Mouse (Mus musculus) kidney, adult 8-10 months (tissue): ENCODE measurements at regions not wholly inside any gene's neighbourhood (a gene's known extent, or its start where the extent isn't known, plus 50 kb on each side); places are given as distances from the start of the nearest gene placed in this dataset.

Experiments used
- DNase-seq, 2 experiments: peaks; one replicate each; pipeline ENCODE4 v3.0.0; 2022

DNA sequence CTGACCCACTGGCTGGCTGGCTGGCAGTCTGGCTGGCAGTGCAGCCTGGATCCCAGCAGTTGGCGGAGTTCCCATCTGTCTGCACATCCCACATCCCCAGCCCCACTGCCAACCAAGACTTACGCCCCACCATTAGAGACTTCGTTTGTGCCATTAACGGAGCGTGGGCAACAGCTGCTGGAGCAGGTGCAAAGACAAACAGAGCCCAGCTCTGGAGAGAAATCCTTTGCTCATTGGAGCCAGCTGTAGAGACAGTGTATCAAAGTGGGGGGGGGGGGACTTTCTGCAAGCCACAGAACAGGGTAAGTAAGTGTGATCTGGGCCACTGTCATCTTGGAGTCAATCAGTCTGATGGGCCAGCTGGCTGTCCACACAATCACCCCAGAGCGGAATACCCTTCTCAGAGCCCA is 52.3 kb downstream of the Rplp1 start:
- DNase-seq: no peak

DNA sequence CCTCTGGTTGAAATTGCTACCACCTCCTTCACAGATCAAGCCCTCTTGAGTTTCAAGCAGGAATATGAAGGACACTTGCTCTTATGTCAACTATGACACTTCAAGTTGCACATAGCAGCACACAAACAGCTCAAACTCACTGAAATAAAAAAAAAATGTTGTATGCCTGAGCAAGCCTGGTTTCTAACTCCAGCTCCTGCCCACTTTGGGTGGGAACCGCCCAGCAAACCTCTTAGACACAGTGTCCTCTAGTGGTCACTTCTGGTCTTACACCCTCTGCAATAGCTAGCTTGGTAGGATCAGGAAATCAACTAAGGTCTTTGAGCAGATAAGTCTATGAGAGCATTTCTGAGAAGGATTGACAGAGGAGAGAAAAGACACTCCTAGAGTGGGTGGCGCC is 54.2 kb downstream of the Rplp1 start:
- peak; percentile 32 to 67 for DNase-seq

DNA sequence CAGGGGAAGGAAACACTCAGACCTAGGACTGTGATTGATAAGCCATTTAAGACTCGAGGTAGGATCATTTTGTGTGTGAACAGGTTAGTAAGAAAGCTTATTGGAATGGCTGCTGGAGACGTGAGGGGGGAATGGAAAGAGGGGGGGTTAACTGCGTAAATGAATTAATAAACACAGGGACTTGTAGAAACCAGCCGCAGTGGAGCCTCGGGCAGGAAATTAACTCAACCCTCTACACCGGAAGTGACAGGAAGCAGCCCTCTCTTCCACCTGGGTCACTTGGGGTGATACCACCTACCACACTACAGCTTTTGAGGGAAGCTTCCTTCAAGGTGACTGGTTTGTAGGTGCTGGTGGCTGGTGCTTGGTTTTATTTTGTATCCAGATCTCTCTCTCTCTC is 54.9 kb downstream of the Rplp1 start:
- no peak for DNase-seq

DNA sequence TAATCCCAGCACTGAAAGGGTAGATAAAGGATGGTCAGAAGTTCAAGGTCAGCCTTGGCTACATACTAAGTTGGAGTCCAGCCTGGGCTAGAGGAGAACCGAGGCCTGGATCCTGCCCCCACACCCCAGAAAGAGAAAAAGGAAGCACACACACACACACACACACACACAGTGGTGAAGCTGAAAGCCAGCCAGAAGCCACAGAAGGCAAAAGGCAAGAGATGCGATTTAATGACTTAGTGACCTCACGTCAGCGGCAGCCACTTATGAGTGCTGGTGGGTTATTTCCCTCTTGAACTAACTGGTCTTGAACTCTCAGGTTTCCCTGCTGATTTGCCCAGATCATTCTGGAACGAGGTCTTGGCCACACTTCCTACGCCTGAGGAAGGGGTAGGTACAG is 56.5 kb downstream of the Rplp1 start:
- no peak for DNase-seq

DNA sequence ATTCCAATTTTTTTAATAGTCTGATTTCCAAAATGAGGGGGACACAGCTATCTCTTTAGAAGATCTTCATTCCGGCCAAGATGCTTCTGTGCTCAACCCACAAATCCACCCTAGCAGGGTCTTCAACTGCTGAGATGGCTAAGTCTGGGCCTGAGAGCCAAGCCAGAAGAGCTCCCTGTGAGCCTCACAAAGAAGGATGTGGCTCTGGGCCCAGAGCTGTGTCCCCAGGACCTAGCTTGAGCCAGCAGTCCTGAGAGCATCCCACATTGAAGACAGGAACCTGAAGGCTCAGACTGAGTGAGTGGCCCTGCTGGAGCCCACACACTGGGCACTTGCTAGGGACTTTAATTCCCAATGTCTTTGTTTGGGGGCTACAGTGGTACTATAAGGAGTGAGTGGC is 57.7 kb downstream of the Rplp1 start:
- no peak for DNase-seq

DNA sequence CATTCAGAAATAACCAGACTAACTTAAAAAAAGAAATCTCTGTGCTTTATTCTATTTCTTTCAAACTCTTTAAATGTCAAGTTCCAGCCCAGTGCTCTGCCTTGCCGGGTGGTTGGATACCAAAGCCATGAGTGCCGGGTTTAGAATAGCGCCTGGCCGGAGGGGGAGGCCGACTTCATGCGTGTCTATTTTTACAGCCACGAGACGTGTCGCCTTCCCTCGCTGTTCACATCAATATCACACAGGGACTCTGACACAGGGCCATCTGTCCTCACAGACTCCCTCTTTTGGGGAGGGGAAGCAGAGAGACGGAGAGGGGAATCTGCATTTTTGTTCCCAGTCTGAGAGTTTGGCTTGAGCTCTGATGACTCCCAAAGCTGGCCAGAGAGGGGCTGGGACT is 58.7 kb downstream of the Rplp1 start:
- no peak for DNase-seq

DNA sequence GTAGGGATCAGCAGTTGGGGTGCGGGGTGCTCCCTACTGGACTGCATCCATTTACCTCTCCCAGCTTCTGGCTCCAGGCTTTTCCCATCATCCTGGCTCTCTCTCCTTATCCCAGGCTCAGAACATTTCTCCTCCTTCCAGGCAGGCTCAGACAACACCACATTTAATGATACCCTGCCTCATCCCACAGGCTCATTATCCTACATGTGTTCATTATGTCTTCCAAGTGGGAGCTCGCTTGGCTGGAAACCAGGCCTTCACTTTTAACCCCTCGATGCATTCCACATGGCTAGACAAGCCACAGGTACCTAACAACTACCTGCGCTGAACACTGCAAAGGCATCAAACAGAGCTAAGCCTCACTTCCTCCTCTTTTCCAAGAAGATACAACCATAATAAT is 60.5 kb downstream of the Rplp1 start:
- no peak for DNase-seq

DNA sequence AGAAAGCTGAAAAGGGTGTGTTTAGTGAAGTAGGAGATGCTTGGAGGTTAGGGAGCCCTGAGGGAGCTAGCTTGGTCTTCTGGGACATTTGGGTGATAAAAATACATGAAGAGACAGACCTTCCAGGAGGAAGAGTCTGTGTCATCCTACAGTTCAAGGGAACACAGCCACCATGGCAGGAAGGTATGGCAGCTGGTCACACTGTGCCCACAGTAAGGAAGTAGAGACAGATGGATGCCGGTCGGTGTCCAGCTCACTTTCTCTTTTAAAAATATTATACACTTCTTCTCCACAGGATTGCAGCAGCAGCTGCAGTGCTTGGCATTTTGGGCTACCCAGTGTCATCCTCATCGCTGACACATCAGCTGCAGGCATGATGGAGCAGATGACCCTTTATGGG is 63.0 kb downstream of the Rplp1 start:
- no peak for DNase-seq

DNA sequence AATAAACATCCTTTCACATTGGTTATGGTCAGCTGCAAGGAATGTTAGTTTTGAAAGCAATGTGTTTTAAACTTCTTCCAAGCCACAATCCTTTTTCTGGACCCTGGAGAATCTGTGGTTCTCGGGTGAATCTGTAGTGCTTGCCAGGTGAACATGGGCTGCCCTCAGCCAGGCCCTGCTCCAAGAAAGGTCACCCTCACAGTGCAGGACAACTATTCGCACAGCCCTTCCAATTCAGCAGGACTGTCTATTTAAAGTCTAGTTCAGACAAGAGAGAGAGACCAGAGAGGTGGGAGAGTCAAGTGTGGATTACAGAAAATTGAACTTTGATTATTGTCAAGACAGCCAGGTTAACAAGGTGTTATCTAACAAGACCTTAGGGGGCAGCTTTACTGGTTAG is 65.9 kb downstream of the Rplp1 start:
- DNase-seq: peak in 1 of 2 experiments; percentile 23

DNA sequence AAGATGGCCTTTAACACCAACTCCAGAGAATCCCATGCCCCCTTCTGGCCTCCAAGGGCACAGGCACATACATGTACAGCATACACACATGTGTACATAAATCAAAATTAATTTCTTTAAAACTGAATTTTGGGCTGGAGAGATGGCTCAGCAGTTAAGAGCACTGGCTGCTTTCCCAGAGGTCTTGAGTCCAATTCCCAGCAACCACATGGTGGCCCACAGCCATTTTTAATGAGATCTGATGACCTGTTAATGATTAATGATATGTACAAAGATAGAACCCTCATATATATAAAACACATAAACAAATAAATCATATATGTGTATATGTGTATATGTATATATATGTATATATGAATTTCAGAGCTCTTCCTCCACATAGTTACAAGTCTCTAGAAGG is 66.8 kb downstream of the Rplp1 start:
- DNase-seq: peak; percentile 36 to 41

DNA sequence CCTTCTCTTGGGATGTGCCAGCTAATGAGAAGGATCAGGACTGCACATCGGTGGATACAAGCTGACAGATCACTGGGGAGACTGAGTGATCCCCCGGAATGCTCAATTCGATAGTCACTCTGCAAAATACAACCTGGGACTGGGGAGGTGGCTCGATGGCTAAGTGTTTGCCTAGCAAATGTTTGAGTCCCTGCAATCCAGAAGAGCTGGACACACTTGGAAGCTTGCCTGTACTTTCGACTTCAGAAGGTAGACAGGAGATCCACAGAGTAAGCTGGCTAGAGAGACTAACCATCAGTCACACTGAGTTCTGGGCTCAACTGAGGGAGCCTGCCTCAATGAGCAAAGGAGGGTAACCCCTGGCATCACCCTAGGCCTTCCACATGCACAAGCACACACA is 69.7 kb downstream of the Rplp1 start:
- DNase-seq: no peak

DNA sequence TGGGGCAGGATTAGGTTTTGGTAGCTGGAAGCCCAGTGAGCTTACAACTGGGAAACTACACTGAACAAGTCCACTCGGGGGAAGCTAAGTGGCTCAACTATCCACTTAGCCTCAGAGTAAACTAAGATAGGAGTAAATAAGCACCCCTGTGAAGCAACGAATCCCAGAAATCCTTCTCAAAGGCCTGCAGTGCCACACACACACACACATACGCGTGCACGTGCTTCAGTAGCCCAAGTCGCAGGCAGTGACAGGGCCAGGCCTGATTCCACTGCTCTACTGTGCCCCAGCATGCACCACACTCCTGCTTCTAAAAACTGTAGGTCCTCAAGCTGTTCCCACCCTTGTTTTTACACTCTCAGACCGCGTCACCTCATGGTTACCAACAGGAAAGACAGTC is 70.2 kb downstream of the Rplp1 start:
- no peak for DNase-seq

DNA sequence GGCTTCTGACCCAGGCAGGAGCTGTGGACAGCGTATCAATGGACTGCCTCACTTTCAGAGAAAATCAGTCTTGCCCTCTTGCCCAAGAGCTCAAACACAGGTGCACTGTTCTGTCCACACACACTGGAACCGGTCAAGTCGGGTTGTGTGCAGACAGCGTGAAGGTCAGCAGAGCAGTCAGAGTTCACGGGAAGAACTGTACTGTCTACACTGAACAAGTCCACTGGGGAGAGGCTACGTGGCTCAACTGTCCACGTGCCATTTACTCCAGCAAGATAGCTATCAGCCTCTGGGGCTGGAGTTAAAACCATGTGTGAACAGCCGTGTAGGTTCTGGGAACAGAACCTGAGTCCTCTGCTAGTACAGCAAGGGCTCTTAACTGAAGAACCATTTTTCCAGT is 70.8 kb downstream of the Rplp1 start:
- DNase-seq: peak; percentile 53 to 59

DNA sequence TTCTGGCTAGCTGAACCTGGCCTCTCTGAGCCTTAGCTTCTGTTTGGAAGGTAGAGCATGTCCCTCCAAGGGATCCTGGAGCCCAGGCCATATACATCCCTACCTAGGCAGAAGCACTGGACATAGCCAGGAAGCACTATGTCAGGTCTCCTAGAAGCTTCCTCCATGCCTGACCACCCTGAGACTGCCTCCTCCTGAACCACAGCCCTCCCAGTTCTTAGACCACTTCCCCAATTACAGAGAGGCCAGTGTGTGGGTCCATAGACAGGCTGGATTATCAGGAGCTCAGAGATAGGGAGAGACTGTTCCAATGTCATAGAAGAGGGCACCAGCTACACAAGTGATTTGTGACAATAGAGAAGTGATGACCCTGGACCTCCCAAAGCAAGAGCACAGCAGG is 72.0 kb downstream of the Rplp1 start:
- no peak for DNase-seq

DNA sequence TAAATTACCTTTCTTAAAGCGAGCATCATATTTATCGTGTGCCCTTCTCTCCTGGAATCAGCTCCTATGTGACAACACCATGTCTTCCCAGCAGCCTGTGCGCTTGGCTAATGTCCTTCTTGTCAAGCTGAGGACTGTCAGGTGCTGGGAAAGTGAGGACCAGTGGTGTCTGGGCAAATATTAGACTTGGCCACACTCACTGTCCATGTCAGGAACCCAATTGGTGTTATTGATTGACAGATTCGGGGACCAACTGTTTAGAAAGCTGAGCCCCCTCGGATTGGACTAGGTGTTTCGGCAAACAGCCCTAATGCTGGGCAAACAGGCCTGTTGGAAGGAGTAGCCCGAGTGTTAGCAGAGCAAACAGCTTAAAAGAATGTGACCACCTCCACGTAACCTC is 73.1 kb downstream of the Rplp1 start:
- no peak for DNase-seq

DNA sequence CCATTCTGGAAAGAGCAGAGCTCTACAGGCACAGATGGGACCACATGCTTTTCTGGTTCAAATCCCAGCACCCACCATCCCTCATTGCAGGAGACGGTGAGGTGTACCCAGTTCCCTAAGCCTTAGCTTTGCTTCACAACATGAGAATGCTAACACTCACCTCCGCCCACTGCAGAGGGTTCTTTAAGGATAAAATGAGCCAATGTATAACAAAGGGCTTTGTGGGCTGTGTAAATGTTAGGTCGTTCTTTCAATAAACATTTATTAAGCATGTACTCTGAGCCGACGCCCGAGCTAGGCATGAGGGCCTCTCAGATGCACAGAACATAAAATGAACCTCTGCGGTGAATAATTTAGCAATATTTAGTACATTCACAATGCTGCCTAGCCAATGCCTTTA is 74.0 kb downstream of the Rplp1 start:
- no peak for DNase-seq

DNA sequence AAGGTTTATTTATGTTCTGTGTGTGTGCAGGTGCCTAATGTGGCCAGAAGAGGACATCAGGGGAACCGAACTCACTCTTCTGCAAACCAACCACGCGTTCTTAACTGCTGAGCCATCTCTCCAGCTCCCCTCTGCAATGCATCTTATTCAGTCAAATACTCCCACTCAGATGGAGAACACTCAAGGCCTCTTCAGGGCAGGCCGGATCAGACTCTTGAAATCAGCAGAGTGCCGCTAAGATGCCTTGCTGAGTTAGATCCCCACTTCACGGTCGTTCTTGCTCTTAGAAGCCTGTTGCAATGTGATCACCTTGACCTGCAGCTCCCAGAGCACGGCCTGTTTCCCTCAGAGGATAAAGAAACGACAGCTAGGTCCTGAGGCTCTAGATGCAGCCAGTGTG is 81.1 kb downstream of the Rplp1 start:
- no peak for DNase-seq

DNA sequence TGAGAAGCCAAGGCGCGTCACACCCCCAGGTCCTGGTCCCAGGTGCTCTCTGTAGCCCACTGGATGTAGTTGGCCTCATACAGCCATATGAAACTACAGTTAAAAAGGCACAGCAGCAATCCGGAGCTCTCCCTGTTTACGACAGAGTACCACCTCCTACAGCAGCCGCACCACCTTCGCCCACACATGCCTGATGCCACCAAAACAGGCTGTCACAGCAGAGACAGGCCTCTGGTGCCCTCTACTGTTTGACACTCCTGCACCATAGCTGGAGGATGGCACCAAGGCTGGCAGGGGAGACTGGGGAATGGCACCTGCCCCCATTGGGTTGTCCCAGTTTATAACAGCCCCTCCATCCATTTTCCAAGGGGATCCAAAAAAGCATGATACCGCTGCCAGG is 84.1 kb downstream of the Rplp1 start:
- peak; percentile 8 to 56 for DNase-seq

DNA sequence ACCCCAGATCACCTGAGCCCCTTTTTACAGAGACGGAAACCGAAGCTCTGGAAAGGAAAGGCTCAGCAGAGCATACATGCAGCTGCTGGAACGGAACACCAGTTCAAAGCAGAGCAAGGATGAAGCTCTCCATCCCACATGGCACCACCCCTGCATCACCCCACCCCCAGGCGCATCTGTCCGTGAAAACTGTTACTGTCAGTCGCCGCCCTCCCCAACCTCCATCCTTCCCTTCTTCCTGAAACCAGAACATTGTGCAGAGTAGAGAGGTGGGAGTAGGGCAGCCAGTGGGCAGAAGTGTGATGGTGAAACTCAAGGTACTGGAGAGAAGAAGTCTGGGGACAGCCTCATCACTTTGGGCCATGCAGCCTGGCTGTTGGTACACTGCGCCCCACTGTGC is 84.6 kb downstream of the Rplp1 start:
- no peak for DNase-seq

DNA sequence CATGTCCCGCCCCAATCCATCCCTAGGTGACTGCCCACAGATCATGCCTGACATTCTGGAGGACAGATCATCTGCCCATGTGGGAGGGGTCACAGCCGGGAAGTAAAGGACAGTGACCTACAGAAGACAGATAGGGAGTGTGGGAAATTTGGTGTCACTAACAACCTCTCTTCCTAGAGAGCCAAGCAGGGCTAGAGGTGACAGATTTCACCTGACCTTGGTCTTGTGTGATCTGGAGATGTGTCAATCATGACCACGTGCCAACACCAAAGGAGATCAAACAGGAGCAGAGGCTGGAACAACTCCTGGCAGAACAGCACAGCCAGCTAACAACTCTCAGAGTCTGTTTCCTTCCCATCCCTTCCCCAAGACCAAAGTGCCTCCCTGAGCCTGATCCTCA is 85.0 kb downstream of the Rplp1 start:
- no peak for DNase-seq

DNA sequence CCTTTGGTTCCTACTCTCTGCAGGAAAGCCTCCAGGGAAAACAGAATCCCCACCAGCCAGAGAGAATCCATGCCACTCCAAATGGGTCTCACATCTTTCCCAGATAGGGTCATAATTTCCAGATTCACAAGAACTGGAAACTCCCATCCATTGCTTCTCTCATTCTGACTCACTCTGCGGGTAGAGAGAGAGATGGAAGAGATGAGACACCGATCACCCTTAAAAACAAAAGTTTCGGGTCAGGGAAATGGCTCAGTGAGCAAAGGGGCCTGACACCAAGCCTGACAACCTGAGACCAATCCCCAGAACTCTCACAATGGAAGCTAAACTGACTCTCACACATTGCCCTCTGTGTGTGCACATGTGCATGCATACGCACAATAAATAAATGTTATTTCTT is 86.6 kb downstream of the Rplp1 start:
- DNase-seq: no peak

DNA sequence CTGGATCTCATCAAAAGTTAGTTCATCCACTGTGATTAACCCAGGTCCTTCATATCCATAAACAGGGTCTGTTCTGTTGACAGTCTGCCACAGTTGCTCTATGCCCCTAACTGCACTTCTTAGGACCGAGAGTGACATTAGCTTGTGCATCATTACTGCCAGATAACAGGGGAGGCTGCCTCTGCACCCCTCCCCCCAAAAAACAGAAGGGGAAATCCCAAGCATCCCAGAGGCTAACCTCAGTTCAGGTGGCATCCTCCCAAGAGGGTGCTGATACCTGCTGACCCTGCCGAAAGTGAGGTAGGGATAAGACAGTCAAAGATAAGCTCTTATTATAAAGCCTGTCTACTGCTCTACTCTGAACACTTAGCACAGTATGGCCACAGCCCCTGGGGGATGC is 87.3 kb downstream of the Rplp1 start:
- no peak for DNase-seq

DNA sequence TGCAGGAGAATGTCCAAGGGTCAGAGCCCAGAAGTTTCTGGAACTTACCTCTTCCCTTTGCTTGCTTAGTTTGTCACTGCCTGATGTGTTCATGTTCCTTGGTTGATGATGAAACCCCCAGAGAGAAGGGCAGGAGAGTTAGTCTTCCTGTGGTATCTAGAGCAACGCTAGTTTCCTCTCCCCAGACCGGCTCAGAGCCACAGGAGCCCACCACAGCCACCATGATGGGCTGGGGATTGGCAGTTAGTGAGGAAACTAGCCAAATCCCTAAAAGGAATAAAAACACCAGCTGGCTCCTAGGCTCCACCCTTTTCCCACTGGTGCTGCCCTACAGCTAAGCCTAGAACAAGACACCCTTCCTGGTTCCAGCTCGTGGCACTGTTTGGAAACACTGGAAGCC is 87.9 kb downstream of the Rplp1 start:
- DNase-seq: no peak

DNA sequence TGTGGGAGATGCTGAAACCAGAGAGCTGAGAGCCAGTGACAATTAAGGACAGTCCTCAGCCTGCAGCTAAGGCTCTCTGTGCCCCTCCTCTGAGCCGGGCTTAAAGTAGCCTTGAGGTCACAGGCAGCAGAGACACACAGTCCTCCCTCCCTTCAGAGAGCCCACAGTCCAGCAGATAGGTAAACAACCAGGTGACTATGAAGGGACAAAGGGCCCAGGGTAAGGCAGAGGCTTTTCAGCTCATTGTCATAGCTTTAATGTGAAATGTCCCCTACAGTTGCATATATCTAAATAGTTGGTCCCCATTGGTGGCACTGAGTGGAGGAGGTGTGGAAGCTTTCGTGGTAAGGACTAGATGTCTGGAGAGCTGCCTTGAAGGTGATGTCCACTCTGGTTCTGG is 88.5 kb downstream of the Rplp1 start:
- no peak for DNase-seq

DNA sequence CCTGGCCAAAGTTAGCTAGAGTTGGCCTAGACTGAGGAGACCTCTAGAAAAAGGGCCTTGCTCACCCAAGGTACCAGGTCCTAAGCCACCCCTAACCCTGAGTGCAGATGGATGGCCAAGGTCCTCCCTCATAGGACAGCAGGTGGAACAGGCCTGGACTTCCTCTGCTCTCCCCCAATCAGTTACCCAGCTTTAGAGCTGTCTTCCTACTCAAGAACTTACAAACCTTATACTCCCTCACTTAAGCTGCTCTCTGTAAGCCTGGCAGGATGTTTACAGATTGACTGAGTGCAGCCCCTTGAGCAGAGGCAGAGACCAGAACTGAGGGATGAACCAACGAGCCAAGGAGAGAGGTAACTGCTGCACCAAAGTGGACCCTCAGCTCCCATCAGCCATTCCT is 94.5 kb downstream of the Rplp1 start:
- DNase-seq: no peak

DNA sequence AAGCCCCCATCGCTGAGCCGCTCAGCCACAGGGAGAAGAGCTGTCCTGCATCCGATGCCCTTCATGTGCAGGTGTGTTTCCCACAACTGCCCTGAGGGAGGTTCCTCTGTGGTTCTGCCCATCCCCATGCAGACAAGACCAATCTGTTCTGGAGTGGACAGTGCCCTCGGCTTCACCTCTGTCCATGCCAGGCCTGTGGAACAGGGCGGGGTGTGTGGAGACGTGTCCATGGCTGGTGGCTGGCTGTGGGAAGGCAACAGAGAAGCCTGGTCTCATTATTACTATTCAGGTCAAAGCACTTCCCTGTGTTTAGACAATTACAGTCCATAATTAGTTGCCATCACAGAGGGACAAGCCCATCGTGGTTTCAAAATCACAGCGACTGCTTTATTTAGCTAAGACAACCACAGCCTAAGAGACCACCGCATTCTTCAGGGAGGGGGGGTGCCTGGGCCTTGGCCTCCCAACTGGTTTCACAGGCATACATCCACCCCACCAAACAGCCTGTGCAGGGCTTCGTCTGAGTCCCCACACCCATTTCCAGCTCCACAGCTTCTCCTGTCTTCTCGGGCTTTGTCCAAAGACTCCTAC is 97.7 kb downstream of the Rplp1 start:
- DNase-seq: no peak
